Mouse (Mus musculus) forebrain, embryonic 15.5 days (tissue): ENCODE results near the gene Tmem63a. TPM values are rescaled to one million over a fixed set of nuclear protein-coding genes. Genes with fewer than 3 reads are reported as not detected.
"Not testable (repeated sequence)": the region's sequence is repeated elsewhere in the genome, so short reads cannot be mapped to it uniquely, and the experiment has no call there.

ENCODE experiments used
- ATAC-seq: fragments of 200-750 bp; cut with Nextera tagmentation; replicated peaks from 2 replicates; pipeline ENCODE4 v1.8.0; 2017; ENCODE audit warnings: mild to moderate bottlenecking, moderate TSS enrichment, moderate library complexity
- H3K27ac ChIP-seq: fragments of 300-500 bp; sonication (generic); replicated peaks from 2 replicates; pipeline ENCODE4 v1.5.1; 2015; ENCODE audit warnings: mild to moderate bottlenecking, inconsistent platforms
- H3K27me3 ChIP-seq: fragments of 300-500 bp; sonication (generic); 2 replicates; pipeline ENCODE4 v1.6.1; 2015; ENCODE audit warnings: inconsistent platforms
- H3K36me3 ChIP-seq: fragments of 300-500 bp; sonication (generic); 2 replicates; pipeline ENCODE4 v1.6.1; 2015; ENCODE audit warnings: mild to moderate bottlenecking, inconsistent platforms
- H3K4me1 ChIP-seq: fragments of 300-500 bp; sonication (generic); 2 replicates; pipeline ENCODE4 v1.6.1; 2015; ENCODE audit warnings: inconsistent platforms
- H3K4me2 ChIP-seq: fragments of 300-500 bp; sonication (generic); replicated peaks from 2 replicates; pipeline ENCODE4 v1.6.1; 2015; ENCODE audit warnings: mild to moderate bottlenecking, inconsistent platforms
- H3K4me3 ChIP-seq: fragments of 300-500 bp; sonication (generic); 2 replicates; pipeline ENCODE4 v1.5.1; 2015; ENCODE audit warnings: mild to moderate bottlenecking, inconsistent platforms
- H3K9ac ChIP-seq: fragments of 300-500 bp; sonication (generic); replicated peaks from 2 replicates; pipeline ENCODE4 v1.6.1; 2015; ENCODE audit warnings: mild to moderate bottlenecking, inconsistent platforms
- H3K9me3 ChIP-seq: fragments of 300-500 bp; sonication (generic); 2 replicates; pipeline ENCODE4 v1.6.1; 2016; ENCODE audit warnings: inconsistent platforms
- WGBS: fragments of 180-500 bp; shearing (Covaris S2); methylation state at CpG from one replicate; pipeline ENCODE4 v1.1.7; 2015; ENCODE audit warnings: mixed read lengths; 5-methylcytosine and 5-hydroxymethylcytosine counted together
- polyA plus RNA-seq: library from polyadenylated mRNA; unstranded; fragments of >200 nt; fragmentation: Nextera tagmentation; extraction: Ambion mirVana; gene quantifications from 2 replicates; pipeline ENCODE4 v1.2.1, GENCODE M21; 2015

The Tmem63a gene
- polyA plus RNA-seq, 1 experiment from 2014 or later, result 1.6 TPM

DNA sequence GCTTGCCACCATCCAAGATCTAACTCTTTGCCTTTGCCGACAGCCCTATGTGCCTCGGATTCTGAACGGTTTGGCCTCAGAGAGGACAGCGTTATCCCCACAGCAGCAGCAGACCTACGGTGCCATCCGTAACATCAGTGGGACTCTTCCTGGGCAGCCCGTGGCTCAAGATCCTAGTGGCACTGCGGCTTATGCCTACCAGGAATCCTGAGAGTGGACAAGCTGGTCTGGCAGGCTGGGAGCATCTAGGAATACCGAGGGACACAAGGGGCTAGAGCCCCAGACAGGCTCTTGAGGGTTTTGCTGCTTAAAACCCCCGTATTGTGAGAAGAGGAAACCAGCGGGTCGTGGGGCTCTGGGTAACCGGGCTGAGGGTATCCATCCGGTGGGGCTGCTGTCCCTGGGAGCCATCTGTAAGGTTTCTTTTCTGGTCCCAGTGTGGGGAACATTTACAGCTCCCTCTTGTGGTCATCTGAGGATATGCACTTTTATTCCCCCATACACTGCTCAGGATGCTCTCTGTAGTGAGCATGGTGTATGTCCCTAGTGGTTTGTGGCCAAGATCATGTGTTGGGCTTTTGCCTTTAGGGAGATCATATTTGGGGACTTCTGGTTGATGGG is 32.1 kb downstream of the Tmem63a start:
- H3K9me3 ChIP-seq, result no peaks in the 10 kb centered on the region
- H3K36me3 ChIP-seq, result no peaks in the 10 kb centered on the region
- H3K27me3 ChIP-seq, result no peaks in the 10 kb centered on the region
- H3K4me3 ChIP-seq, result no peak overlapping the region
- no peak overlapping the region for H3K4me2 ChIP-seq
- no peaks in the 10 kb centered on the region for H3K4me1 ChIP-seq
- H3K27ac ChIP-seq, result no peak overlapping the region
- 59% methylated on average over 14 of the region's 14 CpGs for WGBS
- ATAC-seq, result peak; percentile 78
- no peak overlapping the region for H3K9ac ChIP-seq

DNA sequence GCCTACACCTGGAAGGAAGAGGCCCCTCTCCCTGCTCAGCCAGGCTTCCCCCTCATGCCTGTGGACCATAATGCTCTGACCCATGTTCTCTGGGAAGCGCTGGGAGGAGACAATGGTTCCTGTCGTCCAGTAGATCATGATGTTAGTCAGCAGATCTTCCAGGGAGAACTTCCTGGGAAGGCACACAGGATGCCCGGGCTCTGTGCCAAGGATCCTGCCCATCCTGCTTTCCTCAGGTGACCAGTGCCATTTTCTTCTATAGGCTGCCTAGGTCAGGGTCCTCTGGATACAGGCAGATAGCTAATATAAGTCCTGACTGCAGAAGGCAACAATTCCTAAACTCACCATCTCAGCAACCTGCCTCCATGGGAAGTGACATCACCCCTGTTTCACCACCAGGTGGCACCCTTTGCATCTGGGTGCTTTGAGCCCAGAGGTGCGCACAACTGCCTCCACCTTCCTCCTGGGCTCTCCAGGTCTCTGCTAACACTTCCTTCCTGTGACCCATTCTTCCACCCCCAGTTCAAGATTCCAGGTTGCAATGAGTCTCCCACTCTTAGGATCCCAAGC is 34.1 kb downstream of the Tmem63a start:
- no peaks in the 10 kb centered on the region for H3K36me3 ChIP-seq
- ATAC-seq, result no peak
- H3K4me2 ChIP-seq, result no peak overlapping the region
- H3K27me3 ChIP-seq, result no peaks in the 10 kb centered on the region
- no peak overlapping the region for H3K9ac ChIP-seq
- 57% methylated on average over 4 of the region's 4 CpGs for WGBS
- H3K4me3 ChIP-seq, result no peak overlapping the region
- no peaks in the 10 kb centered on the region for H3K9me3 ChIP-seq
- H3K4me1 ChIP-seq, result no peaks in the 10 kb centered on the region
- H3K27ac ChIP-seq, result no peak overlapping the region

DNA sequence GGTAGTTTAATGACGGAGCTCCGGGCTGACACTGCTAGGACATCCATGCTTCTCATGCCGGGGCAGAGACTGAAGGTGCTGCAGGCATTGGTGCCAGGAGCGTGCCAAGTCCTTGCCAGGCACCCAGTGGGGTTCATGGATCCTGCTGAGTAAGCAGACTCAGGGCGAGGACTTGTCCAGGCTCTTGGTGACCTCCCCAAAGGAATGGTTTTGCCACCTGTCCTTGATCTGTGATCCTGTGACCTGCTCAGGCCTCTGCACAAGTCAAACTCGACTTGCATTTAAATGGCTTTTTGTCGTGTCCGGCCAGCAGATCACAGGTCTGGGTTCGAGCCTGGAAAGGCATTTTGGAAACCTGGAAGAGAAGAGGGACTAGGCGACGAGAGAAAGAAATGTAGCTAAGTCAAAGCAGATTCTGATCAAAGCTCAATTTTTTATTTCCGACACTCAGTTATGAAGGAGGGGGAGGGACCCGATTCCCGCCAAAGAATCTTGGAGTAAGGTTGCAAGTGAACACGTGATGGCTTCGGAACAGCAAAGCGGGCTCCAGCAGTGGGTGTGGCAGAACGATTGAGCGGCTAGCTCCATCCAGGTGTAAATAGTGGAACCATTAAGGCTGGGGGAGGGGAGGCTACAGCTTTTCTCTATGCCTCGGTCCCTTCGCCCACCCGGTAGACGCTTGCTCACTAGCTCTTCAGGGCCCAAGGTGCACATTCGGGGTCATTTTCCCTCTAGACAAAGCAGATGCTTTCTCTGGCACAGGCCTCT is 37.5 kb downstream of the Tmem63a start:
- H3K4me2 ChIP-seq, result no peak overlapping the region
- H3K9ac ChIP-seq, result no peak overlapping the region
- whole genome bisulfite sequencing, result 76% methylated on average over 24 of the region's 24 CpGs

GRCm38 (mm10) chr1:180980464-180980863 is 38.3 kb downstream of the Tmem63a start:
- Histone ChIP-seq H3K9me3 (no peaks in the 10 kb centered on the region), H3K27me3 (no peaks in the 10 kb centered on the region), H3K9ac (no peak overlapping the region), H3K4me3 (no peak overlapping the region), H3K4me1 (no peaks in the 10 kb centered on the region), H3K27ac (no peak overlapping the region), H3K36me3 (no peaks in the 10 kb centered on the region), H3K4me2 (no peak overlapping the region)
- ATAC-seq, result no peak
- 71% methylated on average over 2 of the region's 2 CpGs for WGBS

More for the DNA sequence above, 37.5 kb downstream of the Tmem63a start:
- Histone ChIP-seq H3K4me1 (no peaks in the 10 kb centered on the region), H3K27me3 (no peaks in the 10 kb centered on the region), H3K9me3 (no peaks in the 10 kb centered on the region), H3K36me3 (no peaks in the 10 kb centered on the region), H3K27ac (no peak overlapping the region), H3K4me3 (no peak overlapping the region)
- ATAC-seq, result no peak

DNA sequence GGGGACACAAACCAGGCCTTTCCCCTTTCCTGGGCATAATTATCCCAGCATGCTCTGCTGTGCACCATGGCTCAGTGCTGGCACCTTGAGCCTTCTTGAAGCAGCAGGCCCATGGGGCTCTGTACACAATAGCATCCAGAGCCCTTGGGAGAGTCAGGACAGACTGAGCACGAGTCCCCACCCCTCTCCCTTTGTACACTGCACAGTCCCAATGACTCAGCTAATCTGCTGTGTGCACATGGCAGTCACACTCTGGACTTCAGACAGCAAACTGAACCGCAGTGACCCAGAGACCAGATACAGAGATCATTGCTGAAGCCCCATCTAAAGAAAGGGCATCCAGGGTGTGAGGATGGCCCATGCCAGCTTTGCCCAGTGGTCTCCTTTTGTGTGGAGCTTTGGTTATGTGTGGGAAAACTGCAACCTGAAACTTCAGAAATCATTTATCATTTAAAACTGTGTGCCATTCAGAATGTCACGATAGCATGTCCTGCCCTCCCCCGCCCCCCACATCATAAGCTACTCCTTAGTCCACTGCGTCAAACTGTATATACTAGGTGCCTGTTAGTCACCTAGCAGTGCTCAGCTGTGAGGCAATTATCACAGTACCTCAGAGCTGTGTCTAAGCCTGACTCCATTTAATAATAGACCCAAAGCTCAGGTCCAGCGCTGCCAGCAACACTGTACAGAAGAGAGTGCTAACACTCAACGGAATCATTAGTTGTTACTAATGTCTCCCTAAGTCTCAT is 39.3 kb downstream of the Tmem63a start:
- H3K27ac ChIP-seq, H3K4me1 ChIP-seq, H3K27me3 ChIP-seq, ATAC-seq, H3K4me3 ChIP-seq, H3K9me3 ChIP-seq, H3K9ac ChIP-seq, H3K4me2 ChIP-seq, H3K36me3 ChIP-seq: not testable (repeated sequence)
- WGBS, result 80% methylated on average over 7 of the region's 7 CpGs

DNA sequence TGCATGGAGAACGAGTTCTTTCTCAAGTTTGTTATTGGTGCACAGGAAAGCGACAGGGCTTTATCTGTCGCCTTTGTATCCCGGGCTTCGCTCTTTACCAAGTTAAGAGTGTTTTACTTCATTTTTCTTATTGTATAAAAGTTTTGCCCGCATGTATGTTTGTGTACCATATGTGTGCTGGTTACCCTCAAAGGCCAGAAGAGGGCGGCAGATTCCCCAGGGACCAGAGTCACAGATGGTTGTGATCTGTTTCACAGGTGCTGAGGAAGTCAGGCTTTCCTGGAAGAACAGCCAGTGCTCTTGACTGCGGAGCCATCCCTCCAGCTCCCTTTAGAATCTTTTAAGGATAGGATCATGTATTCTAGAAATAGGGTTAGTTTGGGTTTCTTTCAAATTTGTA is 44.6 kb downstream of the Tmem63a start:
- Histone ChIP-seq H3K4me3 (no peak overlapping the region), H3K4me1 (no peaks in the 10 kb centered on the region), H3K4me2 (no peak overlapping the region), H3K36me3 (no peaks in the 10 kb centered on the region), H3K9ac (no peak overlapping the region), H3K27me3 (no peaks in the 10 kb centered on the region), H3K9me3 (no peaks in the 10 kb centered on the region), H3K27ac (no peak overlapping the region)
- 92% methylated on average over 8 of the region's 8 CpGs for WGBS
- ATAC-seq, result no peak

- Histone ChIP-seq H3K4me3 (no peak overlapping the region), H3K27ac (no peak overlapping the region), H3K36me3 (no peaks in the 10 kb centered on the region), H3K4me2 (no peak overlapping the region), H3K27me3 (no peaks in the 10 kb centered on the region), H3K9ac (no peak overlapping the region), H3K9me3 (no peaks in the 10 kb centered on the region), H3K4me1 (no peaks in the 10 kb centered on the region)
- WGBS, result 3% methylated on average over 9 of the region's 9 CpGs
- ATAC-seq, result peak; percentile 51; the same call in 1 of the 2 replicates
These were observed 45.6 kb downstream of the Tmem63a start for GRCm38 (mm10) chr1:180987759-180988158.

DNA sequence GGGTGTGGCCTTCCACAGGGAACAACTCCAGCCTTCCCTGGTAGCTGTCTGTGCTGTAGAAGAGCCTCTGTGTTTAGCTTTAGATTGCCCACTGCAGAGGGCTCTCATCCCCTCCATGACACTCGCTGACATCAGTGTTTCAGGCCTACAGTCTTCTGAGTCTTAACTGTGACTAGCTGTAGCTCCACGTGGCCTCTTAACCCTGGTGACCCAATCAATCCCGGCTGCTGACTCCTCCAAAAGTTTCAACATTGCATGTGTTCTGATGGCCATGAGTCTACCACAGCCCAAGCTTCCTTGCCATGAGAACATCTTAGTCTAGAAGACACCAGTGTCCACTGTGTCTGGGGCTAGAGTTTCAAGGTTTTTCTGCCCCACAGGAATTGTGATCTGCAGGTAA is 48.5 kb downstream of the Tmem63a start:
- Histone ChIP-seq H3K4me3 (no peak overlapping the region), H3K4me1 (no peaks in the 10 kb centered on the region), H3K9ac (no peak overlapping the region), H3K27me3 (no peaks in the 10 kb centered on the region), H3K4me2 (no peak overlapping the region), H3K36me3 (no peaks in the 10 kb centered on the region), H3K9me3 (no peaks in the 10 kb centered on the region), H3K27ac (no peak overlapping the region)
- 73% methylated on average over 3 of the region's 3 CpGs for WGBS
- no peak for ATAC-seq

- H3K4me2 ChIP-seq, result no peak overlapping the region
- no peaks in the 10 kb centered on the region for H3K36me3 ChIP-seq
- H3K9me3 ChIP-seq, result no peaks in the 10 kb centered on the region
- no peak overlapping the region for H3K27ac ChIP-seq
- no peaks in the 10 kb centered on the region for H3K4me1 ChIP-seq
- ATAC-seq, result no peak; the same call in 1 of the 2 replicates
- H3K9ac ChIP-seq, result no peak overlapping the region
- H3K4me3 ChIP-seq, result no peak overlapping the region
- WGBS, result 53% methylated on average over 3 of the region's 3 CpGs
- no peaks in the 10 kb centered on the region for H3K27me3 ChIP-seq
These were observed 50.0 kb downstream of the Tmem63a start for GRCm38 (mm10) chr1:180992142-180992541.

DNA sequence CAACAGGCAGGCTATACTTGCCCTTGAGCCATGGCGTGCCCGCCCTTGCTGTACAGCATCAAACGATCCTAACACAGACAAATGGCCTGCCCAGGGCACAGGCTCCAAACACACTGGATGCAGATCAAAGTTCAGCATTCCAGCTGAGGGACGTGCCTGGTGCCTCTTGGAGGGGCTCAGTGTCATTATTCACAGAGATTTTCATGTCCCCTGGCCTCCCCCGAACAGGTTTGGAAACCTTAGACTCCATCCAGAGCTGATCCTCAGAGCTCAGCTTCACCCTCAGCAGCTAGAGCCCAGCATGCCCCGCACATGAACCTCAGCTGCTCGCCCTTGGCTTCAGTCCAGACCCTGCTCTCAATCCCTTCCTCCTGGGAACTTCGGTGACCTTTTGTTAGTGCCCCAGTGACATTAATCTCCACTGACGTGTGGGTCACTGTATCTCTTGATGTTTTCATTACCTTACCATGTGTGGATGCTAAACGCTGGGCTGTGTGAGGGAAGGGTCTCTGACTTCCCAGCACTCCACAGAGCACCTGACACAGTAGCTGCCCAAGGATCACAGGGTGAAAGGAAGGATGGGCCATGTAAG is 58.5 kb downstream of the Tmem63a start:
- Histone ChIP-seq H3K4me1 (no peaks in the 10 kb centered on the region), H3K9ac (no peak overlapping the region), H3K4me3 (no peak overlapping the region), H3K27ac (no peak overlapping the region), H3K36me3 (no peaks in the 10 kb centered on the region), H3K27me3 (no peaks in the 10 kb centered on the region), H3K9me3 (no peaks in the 10 kb centered on the region), H3K4me2 (no peak overlapping the region)
- no peak for ATAC-seq
- 52% methylated on average over 10 of the region's 10 CpGs for WGBS

- Histone ChIP-seq H3K27ac (no peak overlapping the region), H3K4me2 (no peak overlapping the region), H3K4me1 (no peaks in the 10 kb centered on the region), H3K4me3 (no peak overlapping the region), H3K36me3 (no peaks in the 10 kb centered on the region), H3K27me3 (no peaks in the 10 kb centered on the region), H3K9ac (no peak overlapping the region), H3K9me3 (no peaks in the 10 kb centered on the region)
- 96% methylated on average over 3 of the region's 3 CpGs for WGBS
- ATAC-seq, result no peak
These were observed 59.1 kb downstream of the Tmem63a start for GRCm38 (mm10) chr1:181001217-181001616.

- Histone ChIP-seq H3K9me3 (no peaks in the 10 kb centered on the region), H3K4me3 (no peak overlapping the region), H3K27ac (no peak overlapping the region), H3K4me1 (no peaks in the 10 kb centered on the region), H3K36me3 (no peaks in the 10 kb centered on the region), H3K9ac (no peak overlapping the region), H3K27me3 (no peaks in the 10 kb centered on the region), H3K4me2 (no peak overlapping the region)
- no peak for ATAC-seq
- WGBS, result 93% methylated on average over 3 of the region's 3 CpGs
These were observed 59.5 kb downstream of the Tmem63a start for GRCm38 (mm10) chr1:181001621-181002020.
